ENCODE assay signal across 8 mouse cellular contexts in genomic region chr12:100726651-100727050, GRCm38 (mm10). TPM values are rescaled to one million over a fixed set of nuclear protein-coding genes. Genes with fewer than 3 reads are reported as not detected.
DNase-seq lines count a peak whose midpoint lies in the region; ATAC-seq and TF ChIP-seq lines count a peak whose summit lies in the region.

Rps6ka5 (minus strand) TSS chr12:100726983.

- peak within 1 kb of the TSS; percentile 65 for H3K4me2 ChIP-seq in kidney, embryonic 16.5 days (replicated peaks; ENCODE audit: low read depth, low read length)
- peak within 1 kb of the TSS; percentile 58 for H3K4me2 ChIP-seq in forebrain, embryonic 13.5 days
- peak within 1 kb of the TSS; percentile 55; the same call in 1 of the 2 replicates for H3K4me2 ChIP-seq in hindbrain, postnatal 0 days (ENCODE audit: low read depth, low read length)

- no peaks in the 10 kb centered on the region for H3K27me3 ChIP-seq in kidney, embryonic 16.5 days (ENCODE audit: insufficient read depth, low read length)
- no peaks in the 10 kb centered on the region for H3K27me3 ChIP-seq in forebrain, embryonic 13.5 days
- no peaks in the 10 kb centered on the region for H3K27me3 ChIP-seq in hindbrain, postnatal 0 days (ENCODE audit: insufficient read depth, low read length)

- H3K27ac ChIP-seq in kidney, embryonic 16.5 days (ENCODE audit: low read length), result no peak within 1 kb of the TSS
- no peak within 1 kb of the TSS for H3K27ac ChIP-seq in forebrain, embryonic 13.5 days
- no peak within 1 kb of the TSS for H3K27ac ChIP-seq in hindbrain, postnatal 0 days

- peaks cover 11% of the 10 kb centered on the region; the same call in 1 of the 2 replicates for H3K4me1 ChIP-seq in kidney, embryonic 16.5 days (ENCODE audit: insufficient read depth, low read length)
- peaks cover 24% of the 10 kb centered on the region for H3K4me1 ChIP-seq in forebrain, embryonic 13.5 days
- no peaks in the 10 kb centered on the region; the same call in 1 of the 2 replicates for H3K4me1 ChIP-seq in hindbrain, postnatal 0 days (ENCODE audit: insufficient read depth, low read length)

- H3K9me3 ChIP-seq in kidney, embryonic 16.5 days (ENCODE audit: low read length), result peaks cover 5% of the 10 kb centered on the region; the same call in 1 of the 2 replicates
- H3K9me3 ChIP-seq in forebrain, embryonic 13.5 days (replicated peaks), result no peaks in the 10 kb centered on the region
- H3K9me3 ChIP-seq in hindbrain, postnatal 0 days (ENCODE audit: low read length), result no peaks in the 10 kb centered on the region

- TF ChIP-seq CTCF in hindbrain, postnatal 0 days (IDR thresholded peaks at IDR 0.05; ENCODE audit: low read depth), result no peak

- no peak within 1 kb of the TSS for H3K4me3 ChIP-seq in kidney, embryonic 16.5 days (ENCODE audit: low read length)
- peak within 1 kb of the TSS; percentile 76; the same call in 1 of the 2 replicates for H3K4me3 ChIP-seq in forebrain, embryonic 13.5 days
- H3K4me3 ChIP-seq in hindbrain, postnatal 0 days (ENCODE audit: low read length), result no peak within 1 kb of the TSS

- DNase-seq in kidney, postnatal 4 days, result no peak
- DNase-seq in hindbrain, postnatal 0 days (ENCODE audit: low spot score), result no peak
- no peak for DNase-seq in thymus, postnatal 0 days (ENCODE audit: low spot score)
- DNase-seq in lung, postnatal 14 days, result no peak
- no peak for DNase-seq in kidney, adult 8-10 months

- no peak for ATAC-seq in kidney, embryonic 16.5 days (ENCODE audit: low FRiP score, low TSS enrichment)
- no peak for ATAC-seq in forebrain, embryonic 13.5 days
- no peak for ATAC-seq in hindbrain, postnatal 0 days
- ATAC-seq in megakaryocyte progenitor cell, adult 5-6 weeks (replicated peaks; ENCODE audit: poor library complexity), result no peak

- no peak within 1 kb of the TSS for H3K9ac ChIP-seq in kidney, embryonic 16.5 days (replicated peaks; ENCODE audit: low read length)
- H3K9ac ChIP-seq in forebrain, embryonic 13.5 days, result no peak within 1 kb of the TSS
- no peak within 1 kb of the TSS for H3K9ac ChIP-seq in hindbrain, postnatal 0 days (replicated peaks; ENCODE audit: low read length)

- H3K36me3 ChIP-seq in kidney, embryonic 16.5 days (ENCODE audit: insufficient read depth, low read length), result no peaks in the 10 kb centered on the region
- no peaks in the 10 kb centered on the region for H3K36me3 ChIP-seq in forebrain, embryonic 13.5 days (ENCODE audit: poor library complexity, severe bottlenecking)
- no peaks in the 10 kb centered on the region for H3K36me3 ChIP-seq in hindbrain, postnatal 0 days (ENCODE audit: insufficient read depth, low read length)

- 97% methylated on average over 4 of the region's 4 CpGs for WGBS in kidney, embryonic 16.5 days
- WGBS in forebrain, embryonic 13.5 days, result 91% methylated on average over 4 of the region's 4 CpGs
- 91% methylated on average over 4 of the region's 4 CpGs for WGBS in hindbrain, postnatal 0 days

RNA-seq across cellular contexts. Expression of gene Rps6ka5, which starts in this region (rescaled TPM):
- 4.0 TPM in 2 replicates for polyA plus RNA-seq in kidney, embryonic 16.5 days (2015; fragmentation: Nextera tagmentation; extraction: Ambion mirVana)
- polyA plus RNA-seq in forebrain, embryonic 13.5 days (2015; fragmentation: Nextera tagmentation; extraction: Ambion mirVana), result 7.3 and 8.5 TPM in 2 replicates
- total RNA-seq in hindbrain, postnatal 0 days (2014; rRNA removed), result 10.1 and 10.5 TPM in 2 replicates
- 6.2 and 6.9 TPM in 2 replicates for polyA plus RNA-seq in hindbrain, postnatal 0 days (2015; fragmentation: Nextera tagmentation; extraction: Ambion mirVana)
- total RNA-seq in megakaryocyte progenitor cell, adult 5-6 weeks (2015), result 21.8 and 26.2 TPM in 2 replicates
- total RNA-seq in megakaryocyte progenitor cell, adult 5-6 weeks (2017), result 25.4 and 29.1 TPM in 2 replicates
- 6.6 and 9.0 TPM in 2 replicates for polyA plus RNA-seq in thymus, postnatal 0 days (2015; fragmentation: Nextera tagmentation; extraction: Ambion mirVana)
